Mouse (Mus musculus) kidney, postnatal 25 days (tissue): ENCODE data around the gene Lhx8.

ENCODE experiments used
- DNase-seq, 2 experiments: peaks; one replicate each; pipeline ENCODE4 v3.0.0; 2021; ENCODE audit warnings: mixed read lengths in 2 of 2

Gene Lhx8

DNA sequence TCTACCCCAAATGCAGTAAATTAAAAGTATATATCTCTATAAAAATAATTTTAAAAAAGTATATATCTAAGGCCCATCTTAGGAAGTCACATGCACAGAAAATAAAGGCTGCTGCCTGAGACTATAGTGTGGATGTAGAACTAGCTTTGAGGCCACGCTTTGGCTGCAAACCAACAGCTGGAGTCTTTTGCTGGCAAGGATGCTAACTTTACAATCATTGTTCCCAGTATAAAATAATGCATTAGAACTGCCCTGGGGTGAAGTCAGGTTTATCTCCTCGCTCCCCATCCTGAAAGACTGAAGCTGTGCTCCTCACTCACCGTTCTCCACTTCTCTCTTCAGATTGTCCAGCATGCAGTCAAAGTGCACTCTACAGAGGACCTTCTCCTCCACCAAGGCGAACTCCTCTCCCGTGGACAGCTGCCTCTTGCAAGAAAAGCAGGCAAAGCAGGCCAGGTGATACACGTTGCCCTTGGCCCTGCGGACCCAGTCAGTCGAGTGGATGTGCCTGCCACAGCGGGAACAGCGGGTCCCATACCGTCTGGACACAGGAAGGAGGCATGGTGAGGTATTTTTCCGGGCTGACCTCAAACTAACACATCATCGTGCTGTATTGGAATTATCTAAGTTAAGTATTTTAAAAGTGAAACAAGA is 8.4 kb downstream of the Lhx8 start:
- no peak for DNase-seq

DNA sequence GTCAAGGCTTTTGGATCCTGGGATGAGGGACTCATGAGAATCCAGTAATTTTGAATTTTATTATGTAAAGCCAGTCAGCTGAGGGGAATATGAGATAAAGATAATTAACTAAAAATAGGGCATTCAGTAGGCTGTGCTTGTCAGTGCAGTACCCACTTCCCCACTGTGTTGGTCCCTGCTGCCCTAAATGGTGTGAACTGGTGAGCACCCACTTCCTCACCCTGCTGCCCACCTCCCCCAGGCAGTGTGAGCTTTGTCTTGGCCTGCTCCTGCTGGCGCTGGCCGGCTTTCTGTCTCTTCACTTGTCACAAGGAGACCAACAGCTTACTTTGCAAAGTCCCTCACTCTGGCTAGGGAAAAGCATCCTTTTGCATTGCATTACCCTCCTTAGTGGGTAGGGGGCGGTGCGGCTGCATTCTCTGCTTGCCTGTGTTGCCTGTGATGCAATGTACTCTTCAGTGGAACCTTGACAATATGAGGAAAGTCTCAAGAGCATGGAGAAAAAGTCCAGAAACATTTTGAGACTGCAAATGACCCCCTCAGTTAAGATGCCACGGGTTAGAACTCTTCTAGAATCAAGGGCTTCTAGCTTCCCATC is 12.7 kb downstream of the Lhx8 start:
- DNase-seq, result peak in 1 of 2 experiments; percentile 27

DNA sequence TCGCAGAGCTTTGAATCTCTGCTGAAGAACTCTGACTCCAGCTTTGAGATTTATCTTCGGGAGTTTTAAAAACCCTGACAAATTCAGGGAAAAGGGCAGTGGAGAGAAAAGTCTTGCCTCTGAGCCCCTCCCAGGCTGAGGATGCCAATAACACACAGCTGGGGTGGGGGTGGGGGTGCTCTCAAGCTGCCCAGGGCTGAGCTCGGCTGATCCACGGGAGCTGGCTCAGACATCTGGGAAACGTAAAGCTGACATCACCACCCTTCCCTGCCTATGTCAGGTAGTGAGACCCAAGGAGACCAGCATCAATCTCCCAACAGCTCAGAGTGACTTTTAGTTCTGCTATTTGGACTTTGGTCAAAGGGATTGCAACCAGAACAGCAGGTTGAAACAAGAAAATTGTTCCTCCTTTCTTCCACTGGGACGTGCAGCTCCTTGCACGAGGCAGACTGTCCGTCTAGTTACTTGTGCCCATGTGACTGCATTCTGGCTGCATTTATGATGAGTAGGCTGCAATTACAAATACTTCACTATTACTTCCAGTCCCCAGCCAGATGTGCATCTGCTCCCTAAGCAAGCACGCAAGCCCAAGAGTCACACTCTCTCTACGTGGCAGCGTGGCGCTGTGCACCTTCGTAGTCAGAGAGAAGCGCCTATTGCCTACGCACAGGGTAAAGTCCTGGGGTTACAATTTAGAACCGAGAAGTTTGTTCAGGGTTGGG is 25.1 kb downstream of the Lhx8 start:
- no peak for DNase-seq

DNA sequence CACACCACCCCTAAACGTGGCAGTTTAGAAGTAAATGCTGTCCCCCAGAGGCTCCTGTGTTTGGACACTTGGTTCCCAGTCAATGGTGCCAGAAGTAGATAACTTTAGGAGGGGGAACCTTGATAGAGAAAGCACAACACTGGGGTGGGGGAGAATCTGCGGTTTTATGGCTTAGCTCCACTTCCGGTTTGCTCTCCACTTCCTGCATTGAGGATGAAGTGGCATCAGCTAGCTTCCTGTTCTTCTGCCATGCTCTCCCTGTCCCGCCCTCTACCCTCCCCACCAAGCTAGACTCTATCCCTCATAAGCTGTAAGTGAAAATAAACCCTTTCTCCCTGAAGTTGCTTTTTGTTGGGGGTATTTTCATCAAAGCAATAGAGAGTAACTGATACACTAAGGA is 29.4 kb downstream of the Lhx8 start:
- no peak for DNase-seq

DNA sequence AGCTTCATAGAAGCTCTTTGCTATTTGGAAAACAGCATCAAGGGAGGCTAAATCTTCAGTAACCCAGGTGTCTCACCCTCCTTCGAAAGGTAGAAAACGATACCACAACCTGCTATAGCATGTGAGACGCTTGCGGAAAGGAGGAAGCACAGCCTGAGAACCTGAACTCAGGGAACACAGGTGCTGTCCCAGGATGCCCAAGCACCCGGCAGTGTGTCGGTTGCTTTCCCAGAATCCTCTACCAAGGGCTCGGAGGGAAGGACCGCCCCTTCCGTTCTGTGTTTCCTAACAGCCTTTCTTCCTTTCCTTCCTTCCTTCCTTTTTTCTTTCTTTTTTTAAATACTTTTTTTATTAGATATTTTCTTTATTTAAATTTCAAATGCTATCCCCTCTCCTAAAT is 30.5 kb downstream of the Lhx8 start:
- no peak for DNase-seq

DNA sequence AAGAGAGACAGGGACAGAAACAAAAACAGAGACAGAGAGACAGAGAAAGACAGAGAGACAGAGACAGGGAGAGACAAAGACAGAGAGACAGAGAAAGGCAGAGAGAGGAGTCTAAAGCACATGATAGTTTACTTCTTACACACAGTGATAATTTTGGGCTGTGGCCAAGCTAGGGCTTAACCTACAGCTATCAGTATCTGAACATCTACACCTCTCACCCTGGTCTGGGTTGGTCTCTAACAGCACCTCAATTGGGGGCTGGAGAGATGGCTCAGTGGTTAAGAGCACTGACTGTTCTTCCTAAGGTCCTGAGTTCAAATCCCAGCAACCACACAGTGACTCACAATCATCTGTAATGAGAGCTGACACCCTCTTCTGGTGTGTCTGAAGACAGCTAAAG is 32.0 kb downstream of the Lhx8 start:
- DNase-seq, result no peak

DNA sequence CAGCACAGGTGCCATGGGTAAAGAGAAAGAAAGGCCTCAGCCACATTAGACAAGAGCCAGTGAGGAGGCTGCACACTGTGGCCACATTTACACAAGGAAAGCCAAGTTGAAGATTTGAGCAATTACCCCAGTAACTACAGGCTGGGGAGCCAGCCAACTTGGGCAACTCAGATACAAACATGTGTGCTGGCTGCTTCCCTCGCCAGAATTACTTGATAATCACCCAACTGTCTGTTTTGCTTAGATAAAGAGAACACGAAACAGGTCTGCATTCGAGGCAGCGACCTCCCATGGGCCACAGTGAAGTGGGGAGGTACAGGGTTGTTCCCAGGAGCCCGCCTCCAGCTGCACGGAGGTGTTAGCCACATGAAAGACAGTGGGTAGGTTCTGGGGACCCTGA is 33.0 kb downstream of the Lhx8 start:
- no peak for DNase-seq

DNA sequence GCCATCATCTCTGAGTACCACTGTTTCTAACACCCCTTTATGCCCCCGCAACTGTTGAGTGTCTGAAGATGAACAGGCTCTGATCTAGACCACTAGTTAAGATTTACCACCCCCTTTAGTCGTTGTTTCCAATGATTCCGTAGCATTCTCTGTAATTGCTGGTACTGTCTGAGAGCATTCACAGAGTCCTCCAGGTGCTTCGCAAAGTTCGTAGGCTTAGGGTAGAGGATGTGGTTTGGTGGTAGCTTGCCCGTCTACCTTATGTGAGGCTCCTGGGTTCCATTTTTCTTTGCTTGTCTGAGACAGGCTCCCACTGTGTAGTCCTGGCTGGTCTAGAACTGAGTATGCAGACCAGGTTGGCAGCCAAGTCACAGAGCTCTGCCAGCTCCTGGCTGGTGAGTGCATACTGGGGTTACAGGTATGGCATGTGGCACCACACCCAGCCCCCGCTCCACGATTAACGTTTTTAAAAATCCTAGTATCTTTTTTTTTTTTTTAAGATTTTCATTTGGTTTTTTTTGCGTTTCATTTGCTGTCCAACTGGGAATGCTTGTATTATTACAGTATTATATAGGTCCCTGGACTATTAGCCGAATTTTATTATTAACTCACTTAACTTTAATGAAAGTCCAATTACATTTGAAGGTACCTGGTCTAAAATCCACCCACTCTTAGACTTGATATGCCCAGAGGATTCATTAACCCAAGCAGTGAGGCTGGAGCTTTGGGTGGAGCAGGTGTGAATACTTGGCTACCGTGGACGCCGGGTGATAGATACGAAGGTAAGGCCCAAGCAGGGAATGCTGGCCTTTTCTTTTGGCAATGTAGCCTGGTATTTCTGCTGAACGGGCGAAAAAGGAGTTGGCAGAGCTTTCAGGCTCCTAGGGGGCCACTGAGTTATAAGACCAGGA is 35.3 kb downstream of the Lhx8 start:
- DNase-seq, result no peak

DNA sequence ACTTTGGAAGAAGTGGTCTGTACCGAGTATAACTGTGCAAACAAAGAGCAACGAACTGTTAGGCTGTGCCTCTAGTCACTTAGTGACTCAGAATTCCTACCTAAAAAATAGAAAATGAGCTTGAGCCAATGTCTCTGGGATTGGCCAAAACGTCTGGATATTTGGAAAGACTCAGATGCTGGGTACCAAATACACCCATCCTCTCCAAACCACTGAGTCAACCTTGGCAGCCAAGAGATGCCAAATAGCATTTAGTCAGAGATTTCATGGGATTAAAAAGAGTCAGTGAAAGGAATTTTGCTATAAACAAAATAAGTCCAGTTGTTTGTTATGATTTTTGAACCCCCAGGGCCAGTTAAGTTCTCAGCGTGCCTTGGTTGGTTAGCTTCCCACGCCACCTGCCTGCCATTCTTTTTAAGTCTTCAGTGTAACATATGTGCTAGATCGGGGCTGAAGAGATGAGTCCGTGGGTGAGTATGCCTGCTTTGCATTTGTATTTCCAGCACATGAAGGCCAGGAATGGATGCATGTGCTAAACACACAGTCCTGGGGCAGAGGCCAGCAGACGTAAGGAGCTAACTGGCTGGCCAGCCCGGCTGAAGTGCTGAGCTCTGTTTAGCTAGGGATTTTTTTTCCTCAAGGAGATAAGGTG is 36.5 kb downstream of the Lhx8 start:
- no peak for DNase-seq

DNA sequence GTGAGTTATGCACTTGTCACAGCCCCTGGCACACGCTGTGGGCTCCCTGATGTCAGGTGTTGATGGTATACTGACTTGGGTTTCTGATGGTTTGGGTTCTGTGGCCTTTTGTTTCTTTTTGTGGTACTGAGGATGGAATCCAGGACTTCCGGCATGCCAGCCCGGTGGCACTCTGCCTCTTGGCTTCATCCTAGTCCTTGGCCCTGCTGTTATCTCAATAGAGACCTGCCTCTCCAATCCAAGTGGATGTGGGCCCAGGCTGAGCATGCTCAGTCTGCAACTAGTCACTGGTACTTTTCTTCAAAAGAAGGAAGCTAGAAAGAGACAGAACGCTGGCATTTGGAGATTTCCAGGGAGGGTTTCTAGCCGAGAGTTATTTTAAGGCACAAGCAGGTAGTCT is 38.3 kb downstream of the Lhx8 start:
- no peak for DNase-seq

DNA sequence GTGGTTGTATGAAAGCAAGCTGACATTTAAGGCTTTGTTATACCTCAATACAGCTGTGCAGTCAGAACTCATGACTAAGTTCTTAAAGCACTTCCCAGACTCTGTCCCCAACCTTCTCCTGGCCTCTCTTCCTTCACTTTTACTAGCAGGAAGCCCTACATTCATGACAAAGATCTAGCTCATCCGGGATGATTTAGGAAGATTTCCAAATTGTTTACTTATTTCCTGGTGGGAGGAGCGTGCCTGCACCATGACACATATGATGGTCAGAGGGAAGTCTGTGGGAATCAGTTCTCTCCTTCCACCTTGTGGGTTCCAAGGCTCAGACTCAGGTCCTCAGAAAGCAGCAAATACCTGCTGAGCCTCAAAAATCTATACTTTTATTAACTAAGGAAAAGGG is 40.1 kb downstream of the Lhx8 start:
- no peak for DNase-seq

DNA sequence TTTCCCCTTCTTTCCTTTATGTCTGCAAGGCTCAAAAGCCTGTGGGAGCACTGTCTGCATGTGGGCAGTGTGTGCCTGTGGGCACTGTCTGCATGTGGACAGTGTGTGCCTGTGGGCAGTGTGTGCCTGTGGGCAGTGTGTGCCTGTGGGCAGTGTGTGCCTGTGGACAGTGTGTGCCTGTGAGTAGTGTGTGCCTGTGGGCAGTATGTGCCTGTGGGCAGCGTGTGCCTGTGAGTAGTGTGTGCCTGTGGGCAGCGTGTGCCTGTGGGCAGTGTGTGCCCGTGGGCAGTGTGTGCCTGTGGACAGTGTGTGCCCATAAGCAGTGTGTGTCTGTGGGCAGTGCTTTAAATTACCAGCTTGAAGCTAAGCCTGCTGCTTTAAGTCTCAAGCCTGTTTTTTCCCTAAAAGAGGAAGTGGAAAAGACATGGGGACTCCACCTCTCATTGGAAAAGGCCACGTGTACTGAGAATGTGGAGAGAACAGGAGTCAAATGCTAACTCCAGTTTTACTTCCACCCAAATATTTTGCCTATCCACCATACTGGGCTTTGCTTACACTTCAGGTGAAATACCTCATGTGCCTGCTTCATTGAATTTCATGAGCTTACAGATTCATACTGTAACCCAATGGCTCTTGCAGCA is 41.9 kb downstream of the Lhx8 start:
- no peak for DNase-seq

DNA sequence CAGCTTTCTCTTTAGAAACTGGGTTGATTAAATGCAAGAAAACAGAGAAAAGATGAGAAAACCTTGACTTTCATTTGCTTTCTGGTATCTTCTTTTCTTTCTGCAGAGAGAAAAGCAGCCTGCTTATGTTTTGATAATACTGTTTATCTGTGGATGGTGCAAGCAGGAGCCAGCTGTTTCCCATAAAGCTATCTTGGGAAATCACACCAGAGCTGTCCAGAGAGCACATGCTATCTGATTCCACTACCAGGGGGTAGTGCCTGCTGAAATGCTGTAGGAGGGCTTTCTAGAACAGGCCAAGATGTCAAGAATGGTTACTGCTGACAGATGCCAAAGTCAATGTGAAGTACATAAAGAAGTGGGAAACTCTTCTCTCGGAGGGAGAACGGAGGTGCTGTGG is 43.2 kb downstream of the Lhx8 start:
- no peak for DNase-seq

DNA sequence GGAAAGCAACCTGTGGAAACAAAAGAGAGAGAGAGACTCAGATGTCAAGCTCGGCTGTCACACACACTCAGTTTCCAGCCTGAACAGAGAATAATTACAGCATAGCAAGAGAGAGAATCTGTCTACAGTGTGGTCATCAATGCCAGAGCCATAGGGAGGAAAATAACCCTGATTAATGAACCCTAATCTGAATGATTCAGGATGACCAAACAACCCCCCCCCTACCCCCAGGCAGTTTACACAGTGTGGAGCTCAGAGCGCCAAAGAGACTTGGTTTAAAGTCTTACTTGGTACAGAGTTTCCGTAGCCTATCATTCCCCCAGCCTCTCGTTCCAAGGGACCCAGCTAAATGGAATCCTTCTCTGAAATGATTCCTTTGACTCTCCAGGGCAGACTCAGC is 45.1 kb downstream of the Lhx8 start:
- DNase-seq, result no peak

DNA sequence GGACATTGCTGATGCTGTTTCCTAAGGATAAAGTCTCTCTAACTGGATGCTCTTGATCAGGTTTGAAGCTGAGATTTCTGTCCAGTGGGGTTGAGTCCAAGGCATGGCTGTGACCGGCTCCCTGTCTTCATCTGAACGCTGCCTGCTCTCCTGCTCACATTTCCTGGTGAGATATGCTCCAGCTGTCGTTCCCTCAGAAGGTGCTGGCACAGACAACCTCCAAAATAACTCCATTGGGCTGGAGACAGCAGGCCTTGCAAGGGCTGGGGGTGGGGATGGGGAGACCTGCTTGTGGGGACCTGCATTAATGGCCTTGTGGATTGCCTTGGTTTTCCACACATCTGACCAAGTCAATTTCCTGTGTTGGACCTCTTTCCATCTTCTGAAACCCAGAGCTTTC is 46.2 kb downstream of the Lhx8 start:
- no peak for DNase-seq

DNA sequence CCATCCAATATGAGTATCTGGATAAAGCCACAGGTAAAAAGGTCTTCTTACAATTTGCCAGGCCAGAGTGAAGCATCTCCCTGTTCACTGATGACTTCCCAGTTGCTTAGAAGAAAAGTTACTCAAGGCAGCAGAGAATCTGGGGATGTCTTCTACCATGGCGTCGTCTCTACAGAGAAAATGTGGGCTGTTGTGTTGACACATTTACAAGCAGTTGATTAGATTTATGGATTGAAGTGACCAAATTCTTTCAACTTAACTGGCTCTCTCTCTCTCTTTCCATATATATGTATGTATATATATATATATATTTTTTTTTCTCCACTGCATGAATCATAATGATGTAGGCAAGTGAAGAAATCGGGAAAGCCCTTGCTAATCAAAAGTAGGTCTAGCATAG is 55.8 kb downstream of the Lhx8 start:
- no peak for DNase-seq

DNA sequence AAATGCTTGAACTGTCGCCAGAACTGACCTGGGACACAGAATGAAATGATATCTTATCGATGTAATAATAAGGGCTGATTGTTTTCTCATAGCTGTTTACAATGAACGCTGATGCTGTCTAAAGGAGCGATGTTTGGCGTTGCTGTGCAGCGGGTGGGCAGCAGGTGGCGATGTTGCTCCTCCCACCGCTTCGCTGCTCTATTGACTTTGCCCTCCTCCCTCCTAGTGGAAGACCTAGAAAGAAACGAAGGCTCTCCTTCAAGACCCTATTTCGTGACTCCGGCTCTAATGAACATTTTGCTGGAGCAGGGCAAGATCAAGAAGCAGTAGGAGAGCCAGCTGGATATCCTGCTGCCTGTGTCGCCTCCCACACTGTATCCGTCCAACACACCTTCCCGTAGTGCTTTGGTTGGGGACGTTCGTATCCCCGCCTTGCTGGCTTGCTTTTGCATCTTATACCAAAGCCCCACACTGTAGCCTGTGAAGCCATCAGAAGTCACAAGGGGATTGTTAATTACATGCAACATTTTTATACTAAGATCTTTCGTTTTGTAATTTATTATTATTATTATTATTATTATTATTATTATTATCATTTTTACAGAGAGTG is 60.6 kb downstream of the Lhx8 start:
- DNase-seq, result peak; percentile 60 to 77

DNA sequence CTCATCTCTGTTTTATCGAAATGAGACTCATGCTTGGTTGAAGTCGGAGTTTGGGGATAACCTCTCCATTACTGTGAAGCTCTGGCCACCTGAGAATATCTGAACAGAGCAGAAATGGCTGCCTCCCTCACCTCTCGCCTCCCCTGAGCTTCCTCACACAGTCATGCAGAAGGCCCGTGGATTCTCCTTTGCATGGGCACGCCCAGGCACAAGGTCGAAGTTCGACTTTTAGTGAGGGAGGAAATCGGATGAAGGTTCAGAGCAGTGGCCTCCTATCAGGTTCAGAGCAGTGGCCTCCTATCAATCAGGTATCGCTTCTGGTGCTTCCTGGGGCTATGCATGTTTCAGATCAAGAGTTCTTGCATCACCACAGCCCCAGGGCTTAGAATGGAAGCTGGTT is 62.1 kb downstream of the Lhx8 start:
- no peak for DNase-seq

DNA sequence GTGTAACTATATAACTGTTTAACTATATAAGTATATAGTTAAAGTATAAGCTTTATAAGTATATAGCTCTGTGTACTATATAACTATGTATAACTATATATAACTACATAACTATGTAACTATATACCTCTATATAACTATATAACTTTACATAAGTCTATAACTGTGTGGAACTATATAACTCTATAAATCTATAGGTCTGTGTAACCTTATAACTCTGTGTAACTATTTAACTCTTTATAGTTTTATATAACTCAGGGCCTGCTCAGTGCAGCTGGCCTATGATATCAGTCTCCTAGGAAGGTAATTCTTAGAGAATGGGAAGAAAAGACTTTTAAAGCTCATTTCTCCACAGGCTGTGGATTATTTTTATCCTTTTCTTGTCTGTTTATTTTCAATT is 73.1 kb downstream of the Lhx8 start:
- no peak for DNase-seq
